Mouse (Mus musculus) liver, embryonic 14.5 days (tissue): ENCODE results near the gene Rbfox1. TPM values are rescaled to one million over a fixed set of nuclear protein-coding genes. Genes with fewer than 3 reads are reported as not detected.

Experiments
- ATAC-seq: fragments of 200-750 bp; cut with Nextera tagmentation; 2 replicates; pipeline ENCODE4 v1.8.0; 2017; ENCODE audit warnings: moderate number of reproducible peaks, mild to moderate bottlenecking, moderate library complexity; ENCODE audit not compliant: insufficient read depth
- DNase-seq, 3 experiments: peaks; one replicate each; pipeline ENCODE4 v3.0.0-alpha.2; 2012 to 2013; ENCODE audit warnings: low read depth in 3 of 3, low spot score in 3 of 3
- H3K27ac ChIP-seq: fragments of 300-500 bp; sonication (generic); 2 replicates; pipeline ENCODE4 v1.5.1; 2014; ENCODE audit warnings: moderate library complexity, mild to moderate bottlenecking, control low read depth, inconsistent platforms
- H3K27me3 ChIP-seq: fragments of 300-500 bp; sonication (generic); 2 replicates; pipeline ENCODE4 v1.6.1; 2014; ENCODE audit warnings: mild to moderate bottlenecking, low read length, moderate library complexity; ENCODE audit not compliant: control insufficient read depth, insufficient read depth
- H3K36me3 ChIP-seq: fragments of 300-500 bp; sonication (generic); replicated peaks from 2 replicates; pipeline ENCODE4 v1.6.1; 2014; ENCODE audit warnings: low read depth; ENCODE audit not compliant: control insufficient read depth, insufficient read depth
- H3K4me1 ChIP-seq, 2 experiments: fragments of 200-500 bp in 1 of 2; fragments of 300-500 bp in 1 of 2; sonication (generic) in 1 of 2; replicated peaks; 2 replicates each; pipeline ENCODE4 v1.6.1; 2012 to 2014; ENCODE audit warnings: antibody characterized with exemption in 1 of 2, inconsistent platforms in 1 of 2, low read length in 1 of 2; ENCODE audit not compliant: control insufficient read depth in 2 of 2, insufficient read depth in 2 of 2
- H3K4me2 ChIP-seq: fragments of 300-500 bp; sonication (generic); 2 replicates; pipeline ENCODE4 v1.6.1; 2014; ENCODE audit warnings: low read depth, mild to moderate bottlenecking, control low read depth, moderate library complexity
- H3K4me3 ChIP-seq, 2 experiments: fragments of 200-500 bp in 1 of 2; fragments of 300-500 bp in 1 of 2; sonication (generic) in 1 of 2; 2 replicates each; pipeline ENCODE4 v1.5.1; 2012 to 2014; ENCODE audit warnings: low read depth in 2 of 2, low read length in 2 of 2, mild to moderate bottlenecking in 2 of 2, control low read depth in 1 of 2, inconsistent platforms in 1 of 2, moderate library complexity in 1 of 2; ENCODE audit not compliant: insufficient read depth in 1 of 2
- H3K9ac ChIP-seq: fragments of 300-500 bp; sonication (generic); replicated peaks from 2 replicates; pipeline ENCODE4 v1.6.1; 2014; ENCODE audit warnings: mild to moderate bottlenecking, control low read depth, moderate library complexity
- H3K9me3 ChIP-seq: fragments of 300-500 bp; sonication (generic); 2 replicates; pipeline ENCODE4 v1.6.1; 2016; ENCODE audit warnings: low read length, mixed read lengths; ENCODE audit not compliant: control insufficient read depth
- CTCF ChIP-seq: IDR thresholded peaks from 2 replicates; pipeline ENCODE4 v1.5.1; 2016; ENCODE audit warnings: antibody characterized with exemption, low read depth, control low read depth
- EP300 ChIP-seq: IDR thresholded peaks from 2 replicates; pipeline ENCODE4 v1.6.1; 2016; ENCODE audit warnings: antibody characterized with exemption, low read depth
- WGBS: fragments of 180-500 bp; shearing (Covaris S2); extraction: QIAGEN DNeasy Blood & Tissue Kit; methylation state at CpG from one replicate; pipeline ENCODE4 v1.1.7; 2014; ENCODE audit not compliant: insufficient replicate concordance; 5-methylcytosine and 5-hydroxymethylcytosine counted together
- polyA plus RNA-seq, 2 experiments: library from polyadenylated mRNA; depleted of rRNA in 1 of 2; stranded (reverse) in 1 of 2; unstranded in 1 of 2; fragments of >200 nt; fragmentation: Nextera tagmentation in 1 of 2; extraction: Ambion mirVana in 1 of 2; gene quantifications; 2 replicates each; pipeline versions ENCODE4 v1.2.1 to v1.2.3; 2012 to 2014

Gene Rbfox1
- polyA plus RNA-seq, 2 experiments = 0.02 TPM; not detected in 1

GRCm38 (mm10) chr16:7404766-7405492 is 1519.8 kb downstream of the Rbfox1 start:
- H3K27ac ChIP-seq = no peak overlapping the region
- 47% methylated on average over 6 of the region's 6 CpGs for WGBS
- H3K4me3 ChIP-seq = no peak overlapping the region
- no peak for ATAC-seq
- H3K9me3 ChIP-seq = no peaks in the 10 kb centered on the region
- no peak overlapping the region for H3K4me2 ChIP-seq
- H3K27me3 ChIP-seq = no peaks in the 10 kb centered on the region
- TF ChIP-seq EP300 (no peak), CTCF (no peak)
- H3K36me3 ChIP-seq = no peaks in the 10 kb centered on the region
- no peaks in the 10 kb centered on the region for H3K4me1 ChIP-seq
- DNase-seq = no peak
- no peak overlapping the region for H3K9ac ChIP-seq

- DNase-seq (no peak), ATAC-seq (no peak)
- Histone ChIP-seq H3K4me1 (no peaks in the 10 kb centered on the region), H3K27me3 (no peaks in the 10 kb centered on the region), H3K4me2 (no peak overlapping the region), H3K27ac (no peak overlapping the region), H3K36me3 (no peaks in the 10 kb centered on the region), H3K4me3 (no peak overlapping the region), H3K9ac (no peak overlapping the region), H3K9me3 (no peaks in the 10 kb centered on the region)
- no peak for TF ChIP-seq CTCF
- no peak for TF ChIP-seq EP300
- WGBS = 50% methylated on average over 12 of the region's 12 CpGs
Observed at GRCm38 (mm10) chr16:7407862-7408640, 1522.9 kb downstream of the Rbfox1 start.

GRCm38 (mm10) chr16:7419655-7420281 is 1534.6 kb downstream of the Rbfox1 start:
- no peak for TF ChIP-seq CTCF
- no peak for TF ChIP-seq EP300
- no peaks in the 10 kb centered on the region for H3K27me3 ChIP-seq
- H3K9ac ChIP-seq = no peak overlapping the region
- ATAC-seq (peak; percentile 26; the same call in 1 of the 2 replicates), DNase-seq (no peak)
- no peaks in the 10 kb centered on the region for H3K4me1 ChIP-seq
- no peaks in the 10 kb centered on the region for H3K36me3 ChIP-seq
- H3K4me3 ChIP-seq = no peak overlapping the region
- no peaks in the 10 kb centered on the region for H3K9me3 ChIP-seq
- WGBS = 8% methylated on average over 12 of the region's 12 CpGs
- peak overlapping the region; percentile 20 for H3K4me2 ChIP-seq
- no peak overlapping the region for H3K27ac ChIP-seq

- no peak overlapping the region for H3K27ac ChIP-seq
- TF ChIP-seq CTCF = no peak
- H3K9me3 ChIP-seq = no peaks in the 10 kb centered on the region
- WGBS = 44% methylated on average over 3 of the region's 3 CpGs
- no peaks in the 10 kb centered on the region for H3K27me3 ChIP-seq
- DNase-seq = no peak
- no peak for ATAC-seq
- no peak overlapping the region for H3K4me2 ChIP-seq
- no peak overlapping the region for H3K4me3 ChIP-seq
- no peak overlapping the region for H3K9ac ChIP-seq
- no peaks in the 10 kb centered on the region for H3K4me1 ChIP-seq
- H3K36me3 ChIP-seq = no peaks in the 10 kb centered on the region
Observed at GRCm38 (mm10) chr16:7425386-7426089, 1540.4 kb downstream of the Rbfox1 start.
